Mouse (Mus musculus): Measurements from ENCODE around the gene Galr2. TPM values are rescaled to one million over a fixed set of nuclear protein-coding genes. Genes with fewer than 3 reads are reported as not detected.

Gene Galr2
- polyA plus RNA-seq, 1 experiment from 2014 or later = 0.29 TPM

DNA sequence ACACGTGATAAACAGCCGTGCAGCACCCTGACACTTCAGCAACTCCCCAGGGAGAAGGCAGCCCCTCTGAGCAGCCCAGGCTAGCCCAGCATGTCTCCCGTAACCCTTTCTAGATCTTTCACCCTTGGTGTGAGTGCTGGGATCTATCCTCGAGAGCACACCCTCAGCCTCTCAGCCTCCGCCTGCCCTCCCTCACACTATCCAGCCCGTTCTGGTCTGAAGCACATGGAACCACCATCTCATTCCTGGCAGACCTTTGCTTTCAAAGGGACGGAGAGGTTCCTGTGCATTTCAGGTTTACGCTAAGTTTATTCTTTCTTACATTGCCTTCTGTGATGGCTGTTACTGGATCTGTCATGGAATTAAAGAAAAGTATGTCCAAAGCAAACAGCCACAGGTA, 36.2 kb upstream of the Galr2 start:
- ATAC-seq = no peak
- Histone ChIP-seq H3K27me3 (replicated peaks; ENCODE audit: control insufficient read depth, insufficient read depth, low read length) (no peaks in the 10 kb centered on the region), H3K36me3 (ENCODE audit: control insufficient read depth, insufficient read depth) (peaks cover 58% of the 10 kb centered on the region), H3K9me3 (ENCODE audit: control insufficient read depth) (no peaks in the 10 kb centered on the region), H3K4me1 (replicated peaks; ENCODE audit: control insufficient read depth, insufficient read depth, low read length) (peaks cover 7% of the 10 kb centered on the region), H3K4me3 (ENCODE audit: low read depth, low read length) (no peak overlapping the region), H3K27ac (ENCODE audit: low read depth, low read length) (no peak overlapping the region), H3K9ac (ENCODE audit: low read depth, low read length) (no peak overlapping the region), H3K4me2 (replicated peaks; ENCODE audit: low read depth) (no peak overlapping the region)
- 74% methylated on average over 8 of the region's 8 CpGs for WGBS
- TF ChIP-seq CTCF (IDR thresholded peaks at IDR 0.05; ENCODE audit: low read depth) = no peak

- H3K4me2 ChIP-seq (replicated peaks; ENCODE audit: low read depth) = no peak overlapping the region
- no peak overlapping the region for H3K4me3 ChIP-seq (ENCODE audit: low read depth, low read length)
- no peak for ATAC-seq
- 59% methylated on average over 6 of the region's 6 CpGs for WGBS
- H3K27ac ChIP-seq (ENCODE audit: low read depth, low read length) = no peak overlapping the region; the same call in 1 of the 2 replicates
- H3K4me1 ChIP-seq (replicated peaks; ENCODE audit: control insufficient read depth, insufficient read depth, low read length) = peaks cover 7% of the 10 kb centered on the region
- no peak for TF ChIP-seq CTCF (IDR thresholded peaks at IDR 0.05; ENCODE audit: low read depth)
- no peaks in the 10 kb centered on the region for H3K27me3 ChIP-seq (replicated peaks; ENCODE audit: control insufficient read depth, insufficient read depth, low read length)
- peaks cover 68% of the 10 kb centered on the region for H3K36me3 ChIP-seq (ENCODE audit: control insufficient read depth, insufficient read depth)
- H3K9ac ChIP-seq (ENCODE audit: low read depth, low read length) = no peak overlapping the region
- H3K9me3 ChIP-seq (ENCODE audit: control insufficient read depth) = no peaks in the 10 kb centered on the region
These were observed 35.1 kb upstream of the Galr2 start for GRCm38 (mm10) chr11:116245616-116246015.

DNA sequence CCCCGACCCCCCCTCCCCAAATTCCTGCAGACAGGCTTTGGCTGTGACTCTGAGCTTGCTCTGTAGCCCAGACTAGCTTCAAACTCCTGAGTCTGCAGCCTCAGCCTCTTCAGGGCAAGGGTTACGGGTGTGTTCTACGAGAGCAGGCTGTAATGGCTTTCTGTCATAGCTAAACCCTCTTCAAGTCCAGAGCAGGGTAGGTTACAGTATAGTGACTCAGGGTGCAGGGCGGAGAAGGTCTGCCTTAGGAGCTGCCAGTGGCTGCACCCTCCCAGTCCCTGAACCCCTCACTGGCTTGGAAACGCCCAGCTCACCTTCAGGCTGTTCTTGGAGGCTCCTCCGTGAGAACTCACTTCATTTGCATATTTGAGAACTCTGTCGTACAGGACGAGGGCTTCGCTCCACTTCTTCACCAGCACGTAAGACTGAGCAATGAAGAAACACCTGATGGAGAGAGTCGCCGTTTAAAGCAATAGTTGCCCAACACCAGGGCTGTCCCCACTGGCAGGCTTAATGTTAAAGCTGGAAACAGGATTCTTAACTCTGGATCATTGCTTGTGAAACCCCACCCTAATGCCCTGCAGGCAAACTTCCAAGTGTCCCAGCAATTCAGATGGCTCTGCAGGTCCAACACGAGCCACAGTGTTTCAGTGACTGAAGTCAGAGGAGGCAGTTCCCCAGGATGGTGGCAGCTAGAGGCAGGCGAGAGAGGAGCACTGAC, 33.1 kb upstream of the Galr2 start:
- no peak for TF ChIP-seq CTCF (IDR thresholded peaks at IDR 0.05; ENCODE audit: low read depth)
- Histone ChIP-seq H3K4me3 (ENCODE audit: low read depth, low read length) (no peak overlapping the region), H3K36me3 (ENCODE audit: control insufficient read depth, insufficient read depth) (peaks cover 89% of the 10 kb centered on the region), H3K9me3 (ENCODE audit: control insufficient read depth) (no peaks in the 10 kb centered on the region), H3K4me1 (replicated peaks; ENCODE audit: control insufficient read depth, insufficient read depth, low read length) (no peaks in the 10 kb centered on the region), H3K27ac (ENCODE audit: low read depth, low read length) (peak overlapping the region; percentile 73), H3K9ac (ENCODE audit: low read depth, low read length) (no peak overlapping the region), H3K27me3 (replicated peaks; ENCODE audit: control insufficient read depth, insufficient read depth, low read length) (no peaks in the 10 kb centered on the region), H3K4me2 (replicated peaks; ENCODE audit: low read depth) (no peak overlapping the region)
- 43% methylated on average over 14 of the region's 14 CpGs for WGBS
- peak; percentile 86 for ATAC-seq

DNA sequence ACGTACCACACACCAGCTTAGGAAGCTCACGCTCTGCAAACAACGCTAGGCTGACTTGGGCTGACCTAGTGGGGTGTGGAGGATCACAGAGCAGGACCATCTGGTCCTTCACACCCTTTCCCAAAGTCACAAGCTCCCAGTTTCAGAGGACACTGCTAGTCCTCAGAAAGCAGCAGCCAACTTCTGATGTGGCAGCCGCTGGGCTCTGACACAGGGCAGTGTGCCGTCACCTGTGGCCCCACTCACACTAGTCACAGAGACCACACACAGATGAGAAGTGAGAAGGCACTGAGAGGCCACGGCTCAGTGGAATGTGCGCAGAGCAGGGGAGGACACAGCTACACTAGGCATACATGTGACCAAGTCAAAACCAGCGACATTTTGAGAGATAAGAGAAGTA, 29.8 kb upstream of the Galr2 start:
- WGBS = 86% methylated on average over 8 of the region's 8 CpGs
- Histone ChIP-seq H3K9me3 (ENCODE audit: control insufficient read depth) (no peaks in the 10 kb centered on the region), H3K4me1 (replicated peaks; ENCODE audit: control insufficient read depth, insufficient read depth, low read length) (no peaks in the 10 kb centered on the region), H3K27me3 (replicated peaks; ENCODE audit: control insufficient read depth, insufficient read depth, low read length) (no peaks in the 10 kb centered on the region), H3K4me2 (replicated peaks; ENCODE audit: low read depth) (no peak overlapping the region), H3K36me3 (ENCODE audit: control insufficient read depth, insufficient read depth) (peaks cover 93% of the 10 kb centered on the region), H3K9ac (ENCODE audit: low read depth, low read length) (no peak overlapping the region), H3K27ac (ENCODE audit: low read depth, low read length) (peak overlapping the region; percentile 46; the same call in 1 of the 2 replicates), H3K4me3 (ENCODE audit: low read depth, low read length) (no peak overlapping the region)
- ATAC-seq = no peak
- no peak for TF ChIP-seq CTCF (IDR thresholded peaks at IDR 0.05; ENCODE audit: low read depth)

GRCm38 (mm10) chr11:116253076-116253600, 27.6 kb upstream of the Galr2 start:
- TF ChIP-seq CTCF (IDR thresholded peaks at IDR 0.05; ENCODE audit: low read depth) = no peak
- Histone ChIP-seq H3K4me3 (ENCODE audit: low read depth, low read length) (no peak overlapping the region), H3K4me1 (replicated peaks; ENCODE audit: control insufficient read depth, insufficient read depth, low read length) (no peaks in the 10 kb centered on the region), H3K9me3 (ENCODE audit: control insufficient read depth) (no peaks in the 10 kb centered on the region), H3K27ac (ENCODE audit: low read depth, low read length) (no peak overlapping the region), H3K27me3 (replicated peaks; ENCODE audit: control insufficient read depth, insufficient read depth, low read length) (no peaks in the 10 kb centered on the region), H3K4me2 (replicated peaks; ENCODE audit: low read depth) (no peak overlapping the region), H3K36me3 (ENCODE audit: control insufficient read depth, insufficient read depth) (peaks cover 93% of the 10 kb centered on the region), H3K9ac (ENCODE audit: low read depth, low read length) (no peak overlapping the region)
- 85% methylated on average over 3 of the region's 3 CpGs for WGBS
- no peak for ATAC-seq

DNA sequence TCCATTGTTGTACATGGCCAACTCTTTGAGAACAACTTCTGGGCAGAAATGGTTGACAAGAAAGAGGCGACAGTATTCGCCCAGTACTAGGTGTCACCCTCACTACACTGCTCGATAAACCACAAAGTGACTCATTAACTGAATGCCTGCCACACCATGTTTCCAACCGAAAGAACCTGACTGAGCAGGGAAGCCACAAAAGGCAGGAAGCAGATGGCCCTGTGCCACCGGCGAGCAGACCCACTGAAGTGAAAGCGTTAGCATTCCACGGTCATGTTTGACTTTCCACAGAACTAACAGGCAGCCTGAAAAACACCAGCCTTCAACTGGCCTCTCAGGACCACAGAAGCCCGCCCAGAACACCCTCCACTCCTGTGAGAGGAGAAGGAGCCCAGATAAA, 26.1 kb upstream of the Galr2 start:
- ATAC-seq = no peak
- Histone ChIP-seq H3K4me3 (ENCODE audit: low read depth, low read length) (no peak overlapping the region), H3K27me3 (replicated peaks; ENCODE audit: control insufficient read depth, insufficient read depth, low read length) (no peaks in the 10 kb centered on the region), H3K36me3 (ENCODE audit: control insufficient read depth, insufficient read depth) (peaks cover 87% of the 10 kb centered on the region), H3K4me2 (replicated peaks; ENCODE audit: low read depth) (no peak overlapping the region), H3K27ac (ENCODE audit: low read depth, low read length) (peak overlapping the region; percentile 50), H3K4me1 (replicated peaks; ENCODE audit: control insufficient read depth, insufficient read depth, low read length) (no peaks in the 10 kb centered on the region; the same call in 1 of the 2 replicates), H3K9ac (ENCODE audit: low read depth, low read length) (no peak overlapping the region), H3K9me3 (ENCODE audit: control insufficient read depth) (no peaks in the 10 kb centered on the region)
- no peak for TF ChIP-seq CTCF (IDR thresholded peaks at IDR 0.05; ENCODE audit: low read depth)
- WGBS = 61% methylated on average over 9 of the region's 9 CpGs
